Mouse (Mus musculus) cerebellum, postnatal 4 days (tissue): ENCODE results near the gene Arfgap2.
"Not testable (repeated sequence)": the region's sequence is repeated elsewhere in the genome, so short reads cannot be mapped to it uniquely, and the experiment has no call there.

Experiments used
- DNase-seq, 2 experiments: peaks; one replicate each; pipeline ENCODE4 v3.0.0; 2022; ENCODE audit warnings: low spot score in 2 of 2, mixed read lengths in 1 of 2

The Arfgap2 gene

DNA sequence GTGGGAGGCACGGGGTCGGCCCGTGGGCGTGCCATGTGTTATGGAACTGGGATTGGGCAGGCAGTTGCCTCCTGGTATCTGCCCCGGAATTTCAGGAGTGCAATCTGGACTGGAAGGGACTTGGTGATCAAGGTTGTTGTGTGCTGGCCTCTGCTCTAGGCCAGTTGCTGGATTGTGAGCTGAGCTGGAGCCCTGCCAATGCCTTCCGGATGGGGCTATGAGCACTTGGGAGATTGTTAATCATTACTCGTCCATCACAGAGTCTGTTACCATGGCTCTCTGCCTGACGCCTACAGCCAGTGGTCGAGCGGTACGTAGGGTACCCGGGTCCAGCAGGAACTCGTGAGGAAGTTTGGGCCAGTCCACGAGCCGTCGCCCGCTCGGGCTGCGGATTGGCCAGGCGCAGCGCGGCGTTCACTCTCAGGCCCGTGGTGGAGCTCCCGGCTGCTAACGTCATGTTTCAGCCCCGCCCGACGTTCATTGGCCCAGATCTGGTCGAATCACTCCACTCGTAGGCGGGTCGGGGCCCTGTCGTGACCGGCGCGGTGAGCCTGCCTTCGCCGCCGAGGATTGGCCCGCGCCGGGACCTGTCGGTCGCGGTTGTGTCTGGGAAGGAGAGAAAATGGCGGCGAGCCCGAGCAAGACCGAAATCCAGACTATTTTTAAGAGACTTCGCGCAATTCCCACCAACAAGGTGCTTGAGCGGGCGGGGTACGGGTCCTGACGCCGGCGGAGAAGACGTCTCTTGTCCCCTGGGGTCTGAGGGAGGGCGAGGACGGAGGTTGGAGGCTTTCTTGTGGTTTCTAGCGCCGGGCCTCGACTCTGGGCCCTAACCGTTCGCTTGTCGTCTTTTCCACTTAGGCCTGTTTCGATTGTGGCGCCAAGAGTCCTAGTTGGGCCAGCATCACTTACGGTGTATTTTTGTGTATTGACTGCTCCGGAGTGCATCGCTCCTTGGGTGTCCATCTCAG lies at the start of gene Arfgap2:
Gene Arfgap2 (plus strand): TSS at position 264 of the 971 bp plus-strand sequence.
- peak; percentile 96 to 98 for DNase-seq

DNA sequence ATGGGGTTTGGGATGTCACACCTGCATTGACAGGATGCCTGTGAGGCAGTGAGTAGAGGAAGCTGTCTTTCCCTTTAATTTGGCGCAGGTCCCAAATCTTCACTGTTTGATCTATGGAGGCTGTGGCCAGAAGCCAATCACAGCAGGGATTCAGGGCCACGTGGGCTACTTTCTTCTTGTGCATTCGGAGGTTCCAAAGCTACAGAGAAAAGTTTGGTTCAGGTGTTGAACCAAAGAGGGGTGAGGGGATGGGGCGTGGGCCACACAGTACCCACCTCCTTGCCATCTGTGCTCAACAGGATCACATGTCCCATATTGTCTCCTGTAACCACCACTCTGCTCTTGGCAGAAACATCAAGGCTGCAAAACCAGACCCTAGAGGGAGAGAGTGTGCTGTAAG lies 47.7 kb upstream of the Arfgap2 start:
- DNase-seq, result peak in 1 of 2 experiments; percentile 38

DNA sequence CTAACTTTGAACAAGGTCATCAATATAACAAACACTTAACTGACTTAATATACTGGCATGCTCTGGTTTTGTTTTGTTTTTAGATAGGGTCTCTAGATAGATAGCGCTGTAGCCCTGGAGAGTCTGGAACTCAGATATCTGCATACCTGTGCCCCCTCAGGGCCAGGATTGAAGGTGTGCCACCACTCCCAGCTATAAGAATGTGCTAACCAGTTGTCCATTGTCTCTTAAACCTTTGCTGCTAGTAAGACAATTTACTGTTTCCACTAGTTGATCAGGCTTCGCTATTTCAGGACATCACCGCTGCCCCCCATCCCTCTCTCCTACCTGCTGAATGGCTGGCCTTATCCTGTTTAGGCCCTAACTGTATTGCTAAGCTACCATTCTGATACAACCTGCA lies 44.3 kb upstream of the Arfgap2 start:
- no peak for DNase-seq

DNA sequence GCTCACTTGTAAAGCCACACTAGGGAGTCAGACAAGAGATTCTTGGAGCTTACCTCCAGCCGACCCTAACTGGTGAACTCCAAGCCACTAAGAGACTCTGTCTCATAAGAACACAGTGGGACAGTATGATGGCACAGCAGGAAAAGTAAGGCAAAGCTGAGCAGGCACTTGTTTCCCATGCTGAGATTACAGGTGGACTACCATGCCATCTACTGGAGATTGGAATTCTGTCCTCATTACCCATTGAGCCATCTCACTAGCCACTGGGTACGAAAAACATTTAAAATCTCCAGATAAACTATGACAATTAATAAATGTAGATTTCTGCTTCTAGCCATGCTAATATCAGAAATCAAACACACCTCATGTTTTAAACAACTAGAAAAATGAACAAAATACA lies 41.2 kb upstream of the Arfgap2 start:
- DNase-seq, result no peak

DNA sequence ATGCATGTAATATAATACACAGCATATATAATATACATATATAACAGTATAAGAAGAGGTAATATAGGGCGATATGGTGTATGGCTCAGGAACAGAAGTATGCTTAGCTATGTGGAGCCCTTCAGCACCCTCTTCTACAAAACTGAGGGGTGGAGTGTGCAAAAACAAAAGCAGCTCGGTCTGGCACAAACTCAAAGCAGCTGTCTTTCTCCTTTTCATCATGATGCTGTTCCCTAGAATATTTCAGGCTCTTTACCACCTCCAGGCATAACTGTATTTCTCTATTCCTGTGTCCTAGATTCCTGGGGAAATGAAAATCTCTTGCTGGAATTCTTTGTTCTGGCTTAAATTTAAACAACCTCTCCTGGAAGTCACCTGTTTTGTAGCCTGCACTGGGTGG lies 35.0 kb upstream of the Arfgap2 start:
- no peak for DNase-seq

DNA sequence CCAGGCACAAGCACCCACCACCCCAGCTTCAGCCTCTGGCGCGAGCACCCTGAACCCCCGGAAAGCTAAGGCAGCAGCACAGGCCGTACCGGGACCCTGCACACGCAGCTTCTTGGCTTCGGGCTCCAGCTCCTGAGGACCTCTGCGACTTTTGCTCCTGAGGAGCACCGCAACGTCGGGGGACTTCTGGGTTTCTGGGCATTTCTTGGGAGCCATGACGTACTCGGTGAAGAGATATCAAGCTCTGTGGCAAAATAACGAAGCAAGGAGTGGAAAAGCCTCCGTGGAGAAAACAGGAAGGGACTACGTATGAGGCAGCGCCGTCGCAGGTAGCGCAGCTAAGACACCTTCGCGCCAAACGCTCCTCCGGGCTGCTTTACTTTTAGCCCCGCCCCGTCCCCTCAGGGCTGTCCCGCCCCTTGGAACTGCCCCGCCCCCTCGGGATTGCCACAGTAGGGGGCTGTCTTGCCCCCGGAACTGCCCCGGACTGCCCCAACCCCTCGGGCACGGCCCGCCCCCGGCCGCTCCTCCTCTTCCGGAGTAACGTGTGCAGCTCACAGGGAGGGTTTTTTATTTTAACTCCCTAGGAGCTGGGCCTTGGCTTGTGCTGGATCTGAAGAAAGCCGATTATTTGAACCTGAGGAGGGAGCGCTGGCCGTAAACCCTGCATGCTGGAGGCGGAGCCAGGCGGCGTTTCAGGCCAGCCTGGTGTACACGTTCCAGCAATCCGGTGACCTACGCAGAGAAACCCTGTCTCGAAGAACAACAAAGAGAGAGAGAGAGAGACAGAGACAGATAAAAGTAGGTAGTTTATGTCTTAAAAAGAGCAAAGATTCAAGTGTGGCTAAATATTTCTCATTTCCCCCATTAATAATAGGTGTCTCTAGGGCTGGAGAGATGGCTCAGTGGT lies 27.9 kb upstream of the Arfgap2 start, which contains the start of gene Ddb2:
Gene Ddb2 (minus strand): TSS at position 382 of the 910 bp plus-strand sequence.
- peak; percentile 79 to 96 for DNase-seq

DNA sequence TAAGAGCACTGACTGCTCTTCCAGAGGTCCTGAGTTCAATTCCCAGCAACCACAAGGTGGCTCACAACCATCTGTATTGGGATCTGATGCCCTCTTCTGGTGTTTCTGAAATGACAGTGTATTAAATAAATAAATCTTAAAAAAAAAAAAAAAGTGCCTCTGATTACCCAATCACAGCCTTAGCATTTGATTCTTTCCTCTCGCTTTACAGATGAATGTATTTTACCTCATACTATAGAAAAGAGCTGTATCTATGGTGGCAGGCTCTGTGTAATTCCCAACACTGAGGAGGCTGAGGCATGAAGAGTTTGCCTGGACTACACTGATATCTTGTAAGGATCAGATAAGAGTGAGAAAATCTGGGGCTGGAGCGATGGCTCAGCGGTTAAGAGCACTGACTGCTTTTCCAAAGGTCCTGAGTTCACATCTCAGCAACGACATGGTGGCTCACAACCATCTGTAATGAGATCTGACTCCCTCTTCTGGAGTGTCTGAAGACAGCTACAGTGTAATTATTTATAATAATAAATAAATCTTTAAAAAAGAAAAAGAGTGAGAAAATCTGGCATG lies 27.2 kb upstream of the Arfgap2 start:
- not testable (repeated sequence) for DNase-seq

DNA sequence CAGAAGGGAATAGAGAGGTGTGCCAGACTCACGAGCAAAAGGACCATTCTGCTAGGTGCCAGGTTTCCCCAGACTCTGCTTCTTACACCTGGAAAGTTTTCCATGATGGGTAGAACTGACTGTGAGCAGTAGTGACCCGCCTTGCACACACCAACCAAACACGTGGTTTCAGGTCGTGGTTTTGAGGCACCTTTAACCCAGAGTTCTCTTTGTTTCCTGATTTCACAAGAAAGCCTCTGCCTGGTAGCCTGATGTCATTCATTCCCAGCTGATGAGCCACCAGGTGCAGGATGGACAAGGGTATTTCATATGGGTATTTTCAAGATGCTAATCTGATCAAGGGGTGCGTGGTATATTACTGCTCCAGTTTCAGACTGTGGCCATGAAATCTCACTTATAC lies 22.2 kb upstream of the Arfgap2 start:
- DNase-seq, result no peak

DNA sequence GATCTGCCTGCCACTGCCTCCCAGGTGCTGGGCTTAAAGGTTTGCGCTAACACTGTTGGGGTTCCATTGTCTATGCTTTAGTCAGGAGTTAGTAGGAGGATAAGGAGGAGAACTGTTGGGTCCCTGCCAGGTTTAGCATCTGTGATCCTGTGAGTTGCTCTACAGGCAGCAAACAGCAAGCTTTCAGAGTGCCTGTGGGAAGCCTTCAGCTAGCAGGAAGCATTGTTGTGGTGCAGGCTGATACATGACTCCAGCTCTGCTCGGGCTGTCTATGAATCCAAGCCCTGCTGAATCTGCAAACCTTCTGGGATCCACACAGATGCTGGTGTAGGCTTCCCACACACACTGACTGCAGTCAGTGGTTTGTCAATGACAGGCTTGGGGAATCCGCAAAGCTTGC lies 21.4 kb upstream of the Arfgap2 start:
- no peak for DNase-seq

DNA sequence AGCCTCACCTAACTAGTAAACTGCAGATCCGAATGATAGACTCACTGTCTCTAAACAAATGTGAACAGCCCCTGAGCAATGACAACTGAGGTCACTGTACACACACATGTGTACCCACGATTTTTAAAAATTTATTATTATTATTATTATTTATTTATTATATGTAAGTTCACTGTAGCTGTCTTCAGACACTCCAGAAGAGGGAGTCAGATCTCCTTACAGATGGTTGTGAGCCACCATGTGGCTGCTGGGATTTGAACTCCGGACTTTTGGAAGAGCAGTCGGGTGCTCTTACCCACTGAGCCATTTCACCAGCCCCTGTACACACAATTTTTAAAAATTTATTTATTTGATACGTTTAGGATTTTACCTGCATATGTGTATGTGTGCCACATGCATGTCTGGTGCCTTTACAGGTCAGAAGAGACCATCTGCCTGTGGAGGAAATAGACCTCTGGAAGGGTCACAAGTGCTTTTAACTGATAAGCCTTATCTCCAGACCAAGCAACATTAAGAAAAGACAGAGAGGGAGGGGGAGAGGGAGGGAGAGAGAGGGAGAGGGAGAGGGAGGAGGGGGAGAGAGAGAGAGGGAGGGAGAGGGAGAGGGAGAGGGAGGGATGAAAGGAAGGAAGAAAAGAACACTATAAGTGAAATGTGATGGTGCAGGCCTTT lies 20.1 kb upstream of the Arfgap2 start:
- DNase-seq, result no peak

DNA sequence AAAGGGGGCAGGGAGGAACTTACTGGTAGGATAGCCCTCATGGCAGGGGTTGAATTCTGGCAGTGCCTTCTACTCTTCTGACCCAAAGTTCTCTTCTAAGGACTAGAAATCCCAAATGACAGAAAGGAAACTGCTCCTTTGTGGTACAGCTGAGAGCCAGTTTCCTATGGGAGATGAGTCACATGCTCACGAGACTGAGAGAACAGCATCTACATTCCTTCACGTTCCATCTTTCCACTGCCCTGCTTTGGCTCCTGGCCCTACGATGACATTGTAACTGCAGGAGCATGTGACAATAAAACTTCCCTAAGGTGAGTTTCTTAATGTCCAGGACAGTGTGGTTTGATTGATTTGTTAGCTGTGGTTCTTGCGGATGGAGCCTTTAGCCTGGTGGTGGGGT lies 16.4 kb upstream of the Arfgap2 start:
- DNase-seq, result no peak

DNA sequence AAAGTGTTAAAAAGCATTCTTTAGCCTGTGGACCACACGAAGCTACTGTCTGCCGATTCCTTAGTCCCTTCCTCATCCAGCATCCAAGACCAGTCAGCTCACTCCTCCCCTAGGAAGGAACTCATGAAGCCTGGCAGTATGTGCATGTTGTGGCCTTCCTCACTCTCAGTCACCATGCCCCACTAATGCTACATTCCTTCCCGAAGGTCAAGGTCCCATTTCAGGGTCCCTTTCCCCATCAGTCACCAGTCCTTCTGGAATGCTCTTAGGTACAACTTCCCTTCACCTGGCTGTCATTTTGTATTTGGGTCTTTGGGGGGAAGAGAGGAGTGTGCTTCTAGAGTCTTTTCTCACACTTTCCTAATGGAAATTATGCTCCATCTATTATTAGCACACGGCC lies 12.8 kb upstream of the Arfgap2 start:
- DNase-seq, result no peak

DNA sequence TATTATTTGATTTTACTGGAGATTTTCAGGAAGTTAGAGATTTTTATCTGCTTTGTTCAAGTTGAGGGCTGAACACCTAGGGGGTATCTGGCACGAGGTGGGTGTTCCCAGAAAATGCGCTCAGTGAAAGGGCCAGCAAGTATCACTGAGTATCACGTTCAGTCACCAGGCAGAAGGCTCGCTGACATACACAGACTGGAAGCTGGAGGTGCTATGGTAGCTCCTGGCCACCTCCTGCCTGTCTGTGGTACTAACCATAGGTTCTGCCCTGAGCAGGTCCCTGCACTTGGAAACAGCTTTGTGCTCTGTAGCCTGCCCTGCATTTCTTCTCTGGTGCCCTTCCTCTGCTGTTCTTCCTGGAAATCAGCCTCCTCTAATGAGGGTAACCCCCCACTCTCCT lies 12.3 kb upstream of the Arfgap2 start:
- no peak for DNase-seq

DNA sequence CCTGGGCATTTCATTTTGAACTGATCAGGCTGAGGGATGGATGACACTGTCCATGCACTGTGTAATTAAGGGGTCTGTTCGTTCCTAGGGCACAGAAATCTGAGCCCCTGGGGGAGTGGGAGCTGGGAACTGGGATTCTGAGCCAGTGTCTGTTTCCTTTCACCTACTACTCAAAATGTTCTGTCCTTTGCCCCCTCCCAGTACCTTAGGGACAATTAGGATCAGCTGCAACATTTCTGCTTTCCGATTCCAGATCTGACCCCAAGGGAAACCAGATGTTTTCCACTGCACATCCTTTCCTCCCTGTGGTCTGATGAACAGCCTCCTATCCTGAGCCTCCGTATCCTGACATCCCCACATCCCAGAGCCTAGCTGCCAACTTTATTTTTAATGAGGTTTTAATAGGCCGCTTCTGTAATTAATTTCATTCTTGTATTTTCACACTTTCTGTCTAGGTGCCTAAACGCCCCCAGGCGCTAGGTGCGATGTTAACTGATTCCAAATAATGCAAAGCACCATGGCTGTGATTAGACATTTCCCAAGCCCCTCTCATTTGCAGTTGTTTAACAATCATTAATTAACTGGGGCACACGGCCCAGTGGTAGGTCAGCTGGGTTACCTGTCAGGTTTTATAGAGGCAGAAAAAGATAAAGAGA lies 9.9 kb upstream of the Arfgap2 start:
- DNase-seq, result no peak

DNA sequence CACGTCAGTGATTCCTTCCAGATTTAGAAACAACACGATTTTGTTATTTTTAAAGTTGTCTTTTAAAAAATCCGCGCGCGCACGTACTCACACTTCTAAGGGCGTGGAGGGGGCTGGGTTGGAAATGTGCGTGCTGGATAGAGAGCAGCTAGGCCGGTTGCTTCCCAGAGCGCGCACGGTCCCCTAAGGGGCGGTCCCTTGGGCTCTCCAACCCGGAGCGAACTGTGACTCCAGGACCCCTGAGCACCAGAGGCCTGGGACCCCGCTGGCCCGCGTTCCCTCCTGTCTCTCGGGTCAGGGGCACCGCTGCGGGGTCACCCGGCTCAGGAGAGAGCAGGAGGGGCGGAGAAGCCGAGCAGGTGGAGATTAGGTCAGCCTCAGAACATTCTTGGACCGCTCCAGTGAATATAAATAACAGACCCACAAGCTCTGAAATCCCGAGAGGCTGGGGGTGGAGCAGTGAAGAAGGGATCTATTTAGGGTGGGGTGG lies 9.1 kb upstream of the Arfgap2 start, which contains the start of gene Pacsin3:
Gene Pacsin3 (plus strand): TSS at position 294 of the 490 bp plus-strand sequence.
- peak in 1 of 2 experiments; percentile 23 for DNase-seq

DNA sequence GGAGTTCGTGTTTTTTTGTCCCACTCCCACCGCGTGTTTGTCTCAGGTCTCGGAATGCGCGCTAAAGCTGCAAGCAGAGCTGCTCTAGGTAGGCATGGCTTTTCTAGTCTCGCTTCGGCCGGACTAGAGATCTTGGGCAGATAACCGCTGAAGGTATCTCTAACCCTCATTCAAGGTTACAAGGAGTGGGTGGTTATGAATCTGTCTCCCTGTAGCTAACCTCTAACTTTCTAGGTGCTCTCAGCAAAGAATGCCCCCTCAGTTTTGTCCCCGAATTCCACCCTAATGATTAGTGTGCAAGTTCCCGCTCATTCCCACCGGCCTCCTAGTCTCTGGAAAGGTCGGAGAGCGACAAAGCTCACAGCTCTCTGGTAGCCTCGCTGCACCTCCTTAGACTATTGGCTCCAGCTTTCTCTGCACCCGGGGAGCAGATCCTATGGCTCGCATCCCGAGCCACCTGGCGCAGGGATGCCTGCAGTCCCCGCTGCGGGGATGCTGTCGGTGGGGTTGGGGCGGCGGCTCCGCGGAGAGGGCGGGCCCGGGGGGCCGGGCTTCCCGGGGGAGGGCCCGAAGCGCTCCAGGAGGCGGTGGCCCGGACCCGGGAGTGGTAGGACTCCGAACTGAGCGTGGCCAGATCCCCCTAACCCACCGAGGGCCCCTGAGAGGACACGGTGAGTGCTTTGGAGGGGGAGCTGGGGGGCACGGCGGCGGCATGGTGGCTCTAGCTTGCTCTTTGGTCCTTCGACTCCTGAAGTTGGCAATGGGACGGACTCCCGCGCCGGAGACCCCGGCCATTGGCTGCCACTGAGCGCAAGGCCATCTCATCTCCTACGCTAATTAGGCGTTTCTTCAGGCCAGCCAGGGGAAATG lies 8.3 kb upstream of the Arfgap2 start:
- DNase-seq, result peak; percentile 30 to 54

DNA sequence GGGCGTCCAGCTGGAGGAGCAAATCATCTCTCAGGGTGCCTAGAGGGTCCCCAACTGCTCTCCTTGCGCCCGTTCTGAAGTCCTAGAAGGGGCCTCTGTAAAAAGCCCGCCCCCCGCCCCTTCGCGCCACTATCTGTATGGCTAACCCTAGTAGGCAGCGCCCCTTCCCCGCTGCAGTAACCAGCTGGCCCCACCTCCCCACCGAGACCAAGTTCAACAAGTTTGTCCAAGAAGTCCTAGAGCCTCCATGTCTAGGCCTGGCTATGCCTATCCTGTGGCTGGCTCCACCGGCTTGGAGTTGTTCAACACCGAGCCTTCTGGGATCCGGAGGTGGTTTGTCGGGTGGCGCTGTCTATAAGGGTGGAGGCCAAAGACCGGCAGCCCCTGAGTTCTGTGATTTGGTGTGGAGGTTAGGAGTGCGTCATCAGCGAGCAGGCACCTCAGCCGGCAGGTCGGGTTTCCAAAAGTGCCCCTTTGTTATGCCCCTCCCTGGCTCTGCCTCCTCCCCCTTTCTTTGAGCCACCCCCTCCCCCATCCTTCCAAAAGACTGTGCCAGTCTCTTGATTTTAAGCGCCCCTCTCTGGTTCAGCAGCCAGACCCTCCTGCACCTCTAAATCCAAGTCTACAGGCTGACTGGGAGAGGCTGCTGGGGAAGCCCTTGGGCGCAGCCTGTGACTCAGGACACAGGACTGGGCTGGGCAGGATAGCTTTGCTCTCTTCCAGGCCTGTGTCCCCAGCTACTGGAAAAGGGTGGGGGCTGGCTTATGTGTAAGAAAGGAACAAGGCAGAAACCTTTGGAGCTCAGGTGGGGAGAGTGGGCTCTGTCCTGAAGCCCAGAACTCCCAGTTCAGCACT lies 7.4 kb upstream of the Arfgap2 start:
- DNase-seq, result peak; percentile 30 to 53

DNA sequence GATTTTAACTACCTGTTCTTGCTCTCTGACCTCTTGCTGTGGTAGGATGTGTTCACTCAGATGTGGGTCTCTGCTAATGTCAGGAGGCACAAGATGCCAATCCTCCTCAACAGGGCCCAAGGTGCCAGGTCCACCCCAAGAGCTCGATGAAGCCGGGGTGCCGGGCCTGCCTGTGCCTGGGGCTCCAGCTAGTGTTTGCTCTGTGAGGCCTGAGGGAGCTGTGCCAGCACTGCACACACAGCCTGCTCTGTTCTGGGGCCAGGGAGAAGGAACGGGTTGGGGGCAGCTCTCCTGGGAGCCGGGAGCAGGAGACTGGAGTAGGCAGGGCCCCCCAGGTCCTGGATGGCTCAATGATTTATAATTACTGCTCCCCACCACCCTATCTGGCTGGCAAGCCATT lies 6.7 kb upstream of the Arfgap2 start:
- peak in 1 of 2 experiments; percentile 18 for DNase-seq

DNA sequence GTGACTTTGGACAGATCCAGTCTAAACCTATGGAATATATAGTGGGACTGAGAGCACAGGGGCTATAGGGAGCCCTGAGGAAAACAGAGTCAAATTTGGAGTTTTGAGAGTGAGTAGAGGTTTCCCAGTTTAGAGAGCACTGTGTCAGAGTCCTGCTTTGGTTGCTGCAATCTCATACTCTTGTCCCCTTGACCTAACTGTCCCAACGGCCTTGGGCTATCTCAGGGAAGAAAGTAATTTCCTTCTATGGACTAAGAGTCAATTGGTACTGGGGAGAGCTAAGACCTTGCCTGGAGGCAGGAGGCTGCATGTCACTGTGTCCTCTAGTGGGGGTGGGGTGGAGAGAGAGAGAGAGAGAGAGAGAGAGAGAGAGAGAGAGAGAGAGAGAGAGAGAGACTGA lies 5.9 kb upstream of the Arfgap2 start:
- no peak for DNase-seq
